Mouse (Mus musculus): ENCODE data around the gene Terb1.

Terb1 gene

DNA sequence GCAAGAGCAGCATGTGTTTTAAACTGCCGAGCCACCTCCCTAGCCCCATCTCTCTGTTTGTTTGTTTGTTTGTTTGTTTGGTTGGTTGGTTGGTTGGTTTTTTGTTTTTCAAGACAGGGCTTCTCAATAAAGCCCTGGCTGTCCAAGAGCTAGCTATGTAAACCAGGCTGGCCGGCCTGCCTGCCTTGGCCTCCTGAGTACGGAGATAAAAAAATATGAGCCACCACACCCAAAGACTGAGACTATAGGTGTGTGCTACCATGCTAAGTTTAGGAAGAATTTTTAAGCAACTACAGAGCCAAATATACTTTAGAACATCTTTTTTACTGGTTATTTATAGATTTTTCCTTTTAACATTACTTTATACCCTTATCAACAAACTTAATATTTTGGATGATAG lies 57.5 kb downstream of the Terb1 start:
- DNase-seq (ENCODE audit: low spot score in 2 of 2): no peak

DNA sequence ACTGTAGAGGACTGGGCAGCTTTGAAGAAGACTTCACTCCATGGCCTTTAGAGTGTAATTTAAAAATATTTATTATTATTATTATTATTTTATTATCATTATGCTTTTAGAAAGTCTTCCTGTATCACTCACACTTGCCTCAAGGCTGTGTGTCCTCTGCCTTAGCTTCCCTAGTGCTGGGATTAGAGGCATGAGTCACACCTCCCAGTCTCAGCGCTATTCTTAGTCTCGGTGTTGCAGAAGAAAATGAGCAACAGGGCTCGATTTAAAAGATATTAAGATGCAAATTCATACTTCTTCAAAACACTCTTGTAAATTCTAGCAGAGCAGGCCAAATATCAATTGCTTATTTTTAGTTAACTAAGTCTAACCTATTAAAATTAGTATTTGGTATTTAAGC lies 60.9 kb downstream of the Terb1 start:
- DNase-seq (ENCODE audit: low spot score in 2 of 2): no peak

DNA sequence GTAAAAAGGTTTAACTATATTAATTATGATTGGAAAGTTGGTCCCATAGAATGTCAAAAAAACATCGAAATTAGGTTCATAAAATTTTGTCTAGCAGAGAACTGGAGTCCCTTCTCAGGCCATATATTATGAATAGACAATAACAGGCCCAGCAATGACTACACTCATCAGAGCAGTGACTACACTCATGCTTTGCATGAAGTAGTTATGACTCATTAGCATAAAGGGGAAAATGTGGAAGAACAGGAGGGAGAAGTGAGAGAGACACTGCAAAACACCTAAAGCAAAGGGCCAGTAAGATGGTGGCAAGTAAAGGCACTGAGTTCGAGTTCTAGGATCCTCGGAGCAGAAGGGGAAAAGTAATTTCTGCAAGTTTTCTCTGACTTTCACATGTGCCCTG lies 63.7 kb downstream of the Terb1 start:
- no peak for DNase-seq (ENCODE audit: low spot score in 2 of 2)

DNA sequence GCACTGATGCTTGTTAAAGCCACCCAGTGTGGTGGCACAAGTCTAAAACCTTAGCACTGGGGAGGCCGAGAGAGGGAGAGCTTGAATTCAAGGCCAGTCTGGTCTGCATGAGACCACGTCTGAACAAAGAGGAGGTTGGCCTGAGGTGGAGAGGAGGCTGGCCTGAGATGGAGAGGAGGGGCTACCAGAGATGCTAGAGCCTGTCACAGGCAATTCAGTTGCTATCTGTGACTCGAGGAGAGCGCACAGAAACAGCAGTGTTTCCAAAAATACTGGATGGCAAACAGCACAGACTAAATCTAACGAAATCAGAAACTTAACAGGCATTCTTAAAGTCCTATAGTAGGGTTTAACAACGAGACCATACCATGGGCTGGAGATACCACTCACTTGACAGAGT lies 64.5 kb downstream of the Terb1 start:
- no peak for DNase-seq (ENCODE audit: low spot score in 2 of 2)

DNA sequence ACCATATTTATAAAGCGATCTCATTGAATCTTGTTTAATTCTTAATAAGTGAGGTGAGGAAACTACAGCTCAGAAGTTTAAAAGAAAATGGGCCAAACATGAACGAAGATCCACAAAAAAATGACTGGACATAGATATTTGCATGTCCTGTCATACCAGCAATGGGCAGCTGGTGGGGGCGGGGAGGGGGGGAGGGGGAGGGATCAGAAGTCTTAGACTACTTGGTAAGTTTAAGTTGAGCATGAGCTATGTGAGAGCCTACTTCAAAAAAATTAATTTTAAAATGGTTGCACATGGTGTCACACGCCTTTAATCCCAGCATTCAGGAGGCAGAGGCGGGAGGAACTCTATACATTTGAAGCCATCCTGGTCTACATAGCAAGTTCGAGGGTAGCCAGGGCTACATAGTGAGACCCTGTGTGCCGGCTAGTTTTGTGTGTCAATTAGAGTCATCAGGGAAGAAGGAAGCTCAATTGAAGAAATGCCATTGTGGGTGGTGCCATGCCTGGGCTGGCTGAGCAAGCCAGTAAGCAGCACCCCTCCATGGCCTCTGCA lies 66.5 kb downstream of the Terb1 start:
- no peak for DNase-seq (ENCODE audit: low spot score in 2 of 2)

DNA sequence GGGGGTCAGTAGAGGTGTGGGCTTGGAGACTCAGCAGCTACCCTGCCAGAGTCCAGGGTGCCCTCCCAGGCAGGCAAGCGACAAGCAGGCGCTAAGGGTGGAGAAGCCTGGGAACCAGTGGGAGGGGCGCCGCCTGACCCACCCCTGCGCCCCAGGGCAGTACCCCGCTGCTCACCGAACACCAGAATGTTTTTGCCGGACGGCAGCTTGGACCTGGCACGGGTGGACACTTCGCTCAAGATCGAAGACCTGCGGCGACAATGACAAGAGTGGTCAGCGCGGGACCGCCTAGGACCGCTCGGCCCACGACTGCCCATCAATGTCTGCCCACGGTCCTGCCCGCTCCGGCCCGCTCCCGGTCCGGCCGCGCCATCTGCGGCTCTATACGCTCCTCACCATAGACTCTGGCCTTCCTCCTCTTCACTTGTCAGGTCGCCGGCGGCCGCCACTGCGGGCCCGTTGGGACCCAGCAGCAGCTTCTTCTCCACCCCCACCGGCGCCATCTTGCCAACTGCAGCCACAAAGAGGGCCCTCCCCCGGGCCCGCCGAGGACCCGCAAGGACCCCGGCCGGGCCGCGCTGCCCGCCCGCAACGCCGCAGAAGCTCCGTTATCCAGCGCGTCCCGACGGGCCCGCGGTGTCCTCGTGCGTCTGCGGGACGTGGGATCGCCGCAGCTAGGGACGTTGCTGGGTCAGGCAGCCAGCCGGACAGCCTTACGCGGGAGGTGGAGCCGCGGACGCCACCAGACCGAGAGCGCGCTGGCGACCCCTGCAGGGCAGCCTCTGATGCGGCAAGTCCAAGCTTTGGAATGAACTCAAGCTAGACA lies 67.2 kb downstream of the Terb1 start, which contains the start of gene Dync1li2:
Gene Dync1li2 (minus strand): TSS at position 749 of the 826 bp plus-strand sequence.
- peak; percentile 86 to 90 for DNase-seq (ENCODE audit: low spot score in 2 of 2)

DNA sequence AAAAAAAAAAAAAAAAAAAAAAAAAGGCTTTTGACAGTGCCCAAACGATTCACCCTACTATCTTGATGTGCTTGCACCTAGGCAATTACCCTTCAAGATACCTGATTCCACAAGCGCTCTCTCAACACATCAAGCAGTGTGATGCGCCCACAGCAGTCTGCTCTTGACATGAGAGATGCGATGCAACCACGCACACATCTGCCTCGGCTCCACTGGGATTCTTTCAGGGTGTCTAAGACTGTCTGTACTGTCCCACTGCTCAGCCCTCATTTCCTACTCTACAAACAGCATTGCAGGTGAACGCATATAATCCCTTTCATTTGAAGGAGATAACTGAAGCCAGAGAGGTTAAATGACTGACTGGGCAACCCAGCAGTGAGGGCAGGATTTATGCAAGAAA lies 68.1 kb downstream of the Terb1 start:
- no peak for DNase-seq (ENCODE audit: low spot score in 2 of 2)

DNA sequence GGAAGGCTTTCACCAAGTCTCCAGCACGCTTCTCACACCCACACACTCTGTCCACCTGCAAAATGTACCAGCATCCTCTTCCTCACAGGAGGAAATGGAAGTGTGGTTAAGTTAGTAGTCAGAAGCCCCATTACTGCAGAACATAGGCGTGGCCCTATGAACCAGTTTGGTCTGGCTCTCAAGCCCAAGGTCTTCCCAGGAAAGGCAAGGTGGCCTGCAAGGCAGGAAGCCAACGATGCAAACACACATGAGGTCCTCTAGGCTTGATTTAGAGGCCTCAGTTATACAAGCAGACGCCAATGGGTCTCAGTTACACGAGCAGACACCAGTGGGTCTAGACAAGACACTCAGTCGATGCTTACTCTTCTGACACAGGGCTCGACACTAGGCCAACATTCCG lies 70.2 kb downstream of the Terb1 start:
- DNase-seq (ENCODE audit: low spot score in 2 of 2): no peak

DNA sequence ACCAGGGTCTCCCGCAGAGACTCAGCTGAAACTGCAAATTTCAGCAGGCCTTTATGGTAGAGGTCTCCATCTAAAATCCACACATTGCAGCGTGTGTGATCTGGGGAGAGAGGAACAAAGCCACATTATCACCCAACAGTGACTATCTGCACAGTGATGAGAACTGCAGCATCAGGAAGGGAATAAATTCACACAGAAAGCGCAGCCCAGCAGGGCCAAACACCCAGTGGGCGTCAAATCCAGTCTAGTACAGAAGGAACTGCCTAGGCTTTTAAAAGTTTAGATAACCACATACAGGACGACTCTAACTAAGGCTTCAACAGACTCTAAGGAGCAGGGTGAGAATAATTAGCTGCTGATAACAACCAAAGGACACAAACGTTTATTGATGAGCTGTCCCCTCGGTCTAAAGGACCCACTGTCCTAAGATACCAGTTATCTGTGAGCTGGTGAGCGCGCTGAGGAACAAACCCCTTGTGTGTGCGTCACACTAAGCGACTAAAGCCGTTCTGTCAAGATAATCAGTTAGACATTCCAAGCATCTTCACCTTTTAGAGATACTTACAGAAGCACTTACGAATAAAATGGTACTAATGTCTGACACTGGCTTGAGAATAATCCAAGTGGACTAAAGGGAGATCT lies 72.1 kb downstream of the Terb1 start:
- no peak for DNase-seq (ENCODE audit: low spot score in 2 of 2)

DNA sequence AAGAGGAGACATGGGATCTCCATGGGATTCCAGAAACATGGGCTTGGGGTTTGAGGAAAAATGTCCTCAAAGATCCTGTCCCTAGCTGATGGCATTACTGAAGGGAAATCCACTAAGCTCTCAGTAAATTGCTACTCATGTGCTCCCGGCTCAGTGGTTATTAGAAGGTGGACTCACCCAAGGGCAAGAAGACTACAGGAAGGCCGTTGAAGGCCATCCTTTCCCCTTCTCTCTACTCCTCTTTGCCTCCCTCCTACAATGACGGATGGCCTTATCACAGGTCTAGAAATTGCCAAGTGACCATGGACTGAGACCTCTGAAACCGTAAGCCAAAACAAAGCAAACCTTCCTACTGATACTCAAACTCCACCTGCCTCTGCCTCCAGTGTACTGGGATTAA lies 73.1 kb downstream of the Terb1 start:
- DNase-seq (ENCODE audit: low spot score in 2 of 2): no peak

DNA sequence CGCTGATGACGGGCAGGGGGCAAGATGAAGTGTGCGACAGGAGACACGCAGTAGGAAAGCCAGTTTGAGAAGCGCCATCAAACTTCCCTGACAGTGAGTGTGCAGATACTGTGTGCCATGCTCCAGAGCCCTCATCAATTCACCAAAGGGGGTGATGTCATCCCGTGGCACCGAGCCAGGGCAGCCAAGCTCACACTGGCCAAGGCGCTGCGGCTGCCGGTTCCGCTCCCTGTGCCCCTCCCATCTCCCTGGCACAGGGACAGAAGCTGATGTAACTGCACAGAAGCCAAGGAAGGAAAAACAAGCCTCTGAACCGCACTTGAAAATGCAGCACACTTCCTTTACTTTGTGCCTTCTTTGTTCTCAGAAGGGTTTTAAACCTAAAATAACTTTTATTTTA lies 73.7 kb downstream of the Terb1 start:
- DNase-seq (ENCODE audit: low spot score in 2 of 2): peak; percentile 78 to 79

DNA sequence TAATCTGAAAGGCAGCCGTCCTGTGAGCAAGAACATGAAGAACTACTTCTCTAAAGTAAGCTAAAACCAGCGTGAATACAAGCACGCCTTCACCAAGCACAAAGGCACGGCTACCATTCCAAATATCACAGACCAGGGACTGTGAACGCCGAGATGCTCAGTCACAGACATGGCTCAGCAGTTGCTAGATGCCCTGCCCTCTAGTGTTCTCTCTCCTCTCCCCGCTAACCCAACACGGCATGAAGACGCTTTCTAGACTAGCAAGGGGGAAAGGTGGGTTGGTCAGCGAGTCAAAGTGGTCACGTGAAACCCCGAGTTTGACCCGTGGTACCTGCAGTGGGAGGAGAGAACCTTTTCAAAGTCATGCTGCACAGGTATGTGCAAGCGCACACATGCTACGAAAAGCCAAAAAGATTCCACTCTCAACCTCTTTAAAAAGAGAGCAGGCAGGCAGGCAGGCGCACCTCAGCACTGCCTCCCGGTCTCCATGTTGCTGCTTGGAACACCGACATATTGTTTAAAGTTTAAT lies 74.8 kb downstream of the Terb1 start:
- no peak for DNase-seq (ENCODE audit: low spot score in 2 of 2)

DNA sequence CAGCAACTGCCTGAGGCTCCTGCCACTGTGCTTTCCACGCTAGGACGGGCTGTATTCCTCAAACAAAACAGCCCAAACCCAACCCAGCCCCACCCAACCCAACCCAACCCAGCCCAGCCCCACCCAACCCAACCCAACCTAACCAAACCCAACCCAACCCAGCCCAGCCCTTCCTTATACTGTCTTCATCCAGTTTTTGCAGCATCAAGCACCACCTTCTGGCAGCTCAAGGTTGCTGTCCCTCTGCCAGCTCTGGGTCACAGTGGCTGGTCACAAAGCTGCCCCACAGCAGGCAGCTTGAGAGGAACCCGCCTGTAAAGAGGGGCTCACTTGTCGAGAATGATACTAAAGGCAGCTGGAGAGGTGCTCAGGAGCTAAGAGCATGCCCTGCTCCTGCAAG lies 75.4 kb downstream of the Terb1 start:
- DNase-seq (ENCODE audit: low spot score in 2 of 2): no peak

DNA sequence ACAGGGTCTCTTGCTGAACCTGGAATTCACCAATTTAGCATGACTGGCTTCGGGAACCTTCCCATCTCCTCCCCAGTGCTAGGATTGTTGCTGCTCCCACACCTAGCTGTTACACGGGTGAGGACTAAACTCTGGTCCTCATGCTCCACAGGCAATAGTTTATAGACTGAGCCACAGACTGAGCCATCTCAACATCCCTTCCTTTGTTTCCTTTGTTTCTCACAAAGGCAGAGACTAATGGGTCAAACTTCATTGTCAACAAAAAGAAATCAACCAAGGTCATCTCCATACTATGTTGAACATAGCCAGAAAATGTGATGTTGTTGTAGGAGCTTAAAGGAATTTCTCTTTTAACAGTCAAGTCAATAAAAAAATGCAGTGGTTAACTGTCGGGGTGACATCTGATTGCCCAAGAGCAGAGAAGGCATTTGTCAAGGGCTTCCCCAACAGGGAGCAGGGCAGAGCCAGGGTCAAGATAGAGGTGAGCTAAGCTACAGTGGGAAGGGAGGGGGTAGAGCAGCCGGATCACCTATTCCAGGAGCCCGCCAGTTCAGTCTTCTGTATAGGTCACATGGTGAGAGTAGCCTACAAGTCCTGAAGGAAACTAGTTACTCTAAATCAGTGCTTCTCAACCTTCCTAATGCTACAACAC lies 76.4 kb downstream of the Terb1 start:
- DNase-seq (ENCODE audit: low spot score in 2 of 2): no peak

DNA sequence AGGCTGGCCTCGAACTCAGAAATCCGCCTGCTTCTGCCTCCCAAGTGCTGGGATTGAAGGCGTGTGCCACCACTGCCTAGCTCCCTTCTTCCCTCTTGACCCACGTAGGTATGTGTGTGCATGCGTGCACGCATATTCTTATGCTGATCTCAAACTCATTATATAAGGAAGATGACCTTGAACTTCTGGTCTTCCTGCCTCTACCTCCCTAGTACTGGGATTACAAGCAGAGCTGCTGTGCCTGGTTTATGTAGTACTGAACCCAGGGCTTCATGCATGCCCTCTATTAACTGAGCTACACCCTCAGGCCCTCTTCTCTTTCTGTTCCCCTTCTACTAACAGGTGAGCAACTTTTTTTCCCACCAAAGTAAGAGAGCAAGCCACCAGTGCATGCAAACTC lies 77.1 kb downstream of the Terb1 start:
- no peak for DNase-seq (ENCODE audit: low spot score in 2 of 2)

DNA sequence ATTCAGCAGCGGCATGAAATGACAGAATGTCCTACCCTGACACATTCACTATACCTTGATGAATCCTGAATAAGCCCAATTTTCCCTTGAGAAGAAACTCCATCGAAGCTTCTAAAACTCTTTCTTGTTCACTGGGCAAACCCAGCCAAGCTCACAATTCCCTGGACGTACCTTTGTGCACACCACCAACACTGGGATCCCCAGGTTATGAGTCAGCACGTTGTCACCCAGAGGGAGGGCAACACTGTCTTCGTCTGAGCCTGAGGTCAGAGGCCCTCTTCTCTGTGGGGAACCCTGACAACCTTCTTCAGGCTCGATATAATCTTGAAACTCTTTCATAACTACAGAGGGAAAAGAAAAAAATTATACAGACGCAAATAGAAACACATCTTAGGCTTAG lies 79.5 kb downstream of the Terb1 start:
- DNase-seq (ENCODE audit: low spot score in 2 of 2): no peak

DNA sequence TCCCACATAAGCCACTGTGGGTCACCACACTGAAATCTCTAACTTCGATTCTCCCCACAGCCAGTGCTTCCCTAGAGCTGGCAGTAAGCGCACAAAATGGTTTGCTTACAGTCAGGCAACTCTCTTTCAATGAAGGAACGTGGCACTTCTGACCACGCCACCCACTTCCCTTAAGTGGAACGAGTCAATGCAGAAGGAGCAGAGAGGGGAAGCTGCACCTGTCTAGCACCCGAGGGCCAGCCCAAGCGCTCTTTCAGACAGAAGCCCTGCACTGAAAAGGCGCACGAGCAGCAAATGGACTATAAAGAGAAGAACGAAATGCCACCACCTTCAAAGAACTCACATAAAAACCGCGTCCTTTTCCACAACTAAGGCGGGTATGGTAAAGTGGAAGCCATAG lies 82.0 kb downstream of the Terb1 start:
- DNase-seq (ENCODE audit: low spot score in 2 of 2): no peak

DNA sequence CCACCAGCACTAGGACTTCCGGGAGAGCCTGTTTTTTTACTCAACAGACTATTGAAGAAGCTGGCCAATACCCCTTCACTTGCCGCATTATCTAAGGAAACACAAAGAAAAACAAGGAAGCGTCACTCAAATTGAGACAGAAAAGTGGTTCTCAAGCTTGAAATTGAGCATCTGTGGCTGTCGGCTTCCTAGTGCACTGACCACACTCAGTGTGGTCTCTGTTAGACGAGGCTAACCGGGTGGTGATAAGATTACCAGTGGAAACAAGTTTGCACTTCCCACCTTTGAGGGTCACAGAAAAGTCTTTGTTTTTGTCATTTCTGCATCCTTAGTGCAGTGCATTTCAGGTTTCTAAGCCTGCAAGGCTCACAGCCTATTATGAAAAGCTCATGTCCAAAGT lies 87.4 kb downstream of the Terb1 start:
- DNase-seq (ENCODE audit: low spot score in 2 of 2): no peak

DNA sequence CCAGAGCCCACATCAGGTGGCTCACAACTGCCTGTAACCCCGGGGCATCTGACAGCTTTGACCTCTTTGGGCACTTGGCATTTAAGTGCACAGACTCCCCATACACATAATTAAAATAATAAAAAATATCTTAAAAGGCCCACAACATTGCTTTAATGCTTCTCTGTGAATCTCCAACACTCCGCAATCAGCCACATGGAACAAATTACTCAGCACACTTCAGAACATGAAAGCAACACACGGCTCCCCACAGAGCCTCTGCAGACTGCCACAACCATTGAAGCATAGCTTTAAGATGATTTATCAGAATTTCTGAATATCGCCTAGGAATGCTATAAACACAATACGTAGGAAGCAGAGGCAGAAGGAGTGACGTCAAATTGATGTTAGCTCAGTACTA lies 93.7 kb downstream of the Terb1 start:
- DNase-seq (ENCODE audit: low spot score in 2 of 2): no peak

DNA sequence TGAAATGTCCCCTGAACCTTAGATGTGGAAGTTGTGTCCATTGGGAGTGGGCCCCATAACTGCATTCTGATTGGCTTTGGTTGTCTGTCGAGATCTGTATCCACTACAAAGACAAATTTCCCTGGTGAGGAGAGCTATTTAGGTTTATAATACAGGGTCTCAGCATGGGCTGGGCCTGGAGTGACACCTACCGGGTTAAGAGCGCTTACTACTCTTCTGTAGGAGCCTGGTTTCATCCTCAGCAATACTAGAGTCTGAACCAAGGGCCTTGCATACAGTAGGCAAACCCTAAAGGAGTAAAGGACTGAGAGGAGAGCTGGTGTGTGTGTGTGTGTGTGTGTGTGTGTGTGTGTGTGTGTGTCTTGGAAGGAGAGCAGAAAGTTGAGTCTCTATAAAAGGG lies 95.5 kb downstream of the Terb1 start:
- DNase-seq (ENCODE audit: low spot score in 2 of 2): no peak

DNA sequence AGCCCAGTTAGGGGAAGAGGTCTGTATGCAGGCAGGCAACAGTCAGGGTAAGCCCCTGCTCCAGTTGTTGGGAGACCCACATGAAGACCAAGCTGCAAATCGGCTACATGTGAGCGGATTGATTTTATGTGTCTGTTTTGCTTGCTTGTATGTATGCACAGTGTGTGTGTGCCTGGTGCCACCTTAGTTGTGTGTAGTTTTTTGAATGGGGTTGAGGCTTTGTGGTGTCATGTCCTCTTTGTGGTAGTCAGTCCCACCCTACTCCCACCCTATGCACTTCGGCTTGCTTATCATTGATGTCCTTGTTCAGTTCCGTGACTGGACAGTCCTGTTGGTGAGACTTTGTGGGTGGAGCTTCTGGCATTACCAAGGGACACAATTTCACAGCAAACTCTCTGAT lies 95.9 kb downstream of the Terb1 start:
- no peak for DNase-seq (ENCODE audit: low spot score in 2 of 2)

DNA sequence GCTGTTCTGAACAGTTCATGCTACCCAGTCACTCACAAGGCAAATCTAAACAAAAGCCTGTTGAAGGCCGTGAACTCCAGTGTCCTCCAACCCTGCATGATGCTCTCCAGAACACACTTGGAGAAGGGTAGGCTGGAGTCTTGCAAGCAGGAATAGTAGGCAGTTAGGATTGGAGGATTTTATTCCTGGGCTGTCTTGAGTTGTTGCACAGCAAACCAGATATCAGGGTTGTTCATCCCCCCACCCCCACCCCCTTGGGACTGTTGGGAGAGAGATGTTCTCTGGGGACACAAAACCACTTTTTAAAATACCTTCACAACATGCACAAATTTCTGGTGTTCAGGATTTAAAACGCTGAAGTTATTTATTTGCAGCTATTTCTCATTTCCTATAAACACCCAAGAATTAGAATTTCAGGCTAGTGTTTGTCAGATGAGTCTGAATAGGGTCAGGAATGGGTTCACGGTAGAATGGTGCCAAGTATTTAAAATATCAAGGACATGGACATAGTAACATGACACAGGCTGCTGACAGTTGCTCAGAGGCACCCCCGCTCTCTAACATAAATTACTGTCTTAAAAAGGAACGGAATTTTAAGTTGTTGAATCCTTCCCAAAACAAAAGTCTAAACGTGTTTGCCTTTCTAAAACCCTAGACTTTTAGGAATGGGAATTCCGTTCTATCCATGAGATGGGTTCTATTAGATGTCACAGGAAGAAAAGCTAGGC lies 96.7 kb downstream of the Terb1 start:
- no peak for DNase-seq (ENCODE audit: low spot score in 2 of 2)

Measured in spleen, postnatal 14 days (tissue).